Mouse (Mus musculus) neutrophil, adult 83 days (primary cell): ENCODE results near the gene Gm20708. TPM values are rescaled to one million over a fixed set of nuclear protein-coding genes. Genes with fewer than 3 reads are reported as not detected.

Experiments
- total RNA-seq, 2 experiments: library from RNA; stranded (reverse); gene quantifications; one replicate each; pipeline ENCODE4 v1.2.4; 2023

Gene Gm20708
- 1 to 10 TPM; 1.1 to 3.1 TPM for total RNA-seq

DNA sequence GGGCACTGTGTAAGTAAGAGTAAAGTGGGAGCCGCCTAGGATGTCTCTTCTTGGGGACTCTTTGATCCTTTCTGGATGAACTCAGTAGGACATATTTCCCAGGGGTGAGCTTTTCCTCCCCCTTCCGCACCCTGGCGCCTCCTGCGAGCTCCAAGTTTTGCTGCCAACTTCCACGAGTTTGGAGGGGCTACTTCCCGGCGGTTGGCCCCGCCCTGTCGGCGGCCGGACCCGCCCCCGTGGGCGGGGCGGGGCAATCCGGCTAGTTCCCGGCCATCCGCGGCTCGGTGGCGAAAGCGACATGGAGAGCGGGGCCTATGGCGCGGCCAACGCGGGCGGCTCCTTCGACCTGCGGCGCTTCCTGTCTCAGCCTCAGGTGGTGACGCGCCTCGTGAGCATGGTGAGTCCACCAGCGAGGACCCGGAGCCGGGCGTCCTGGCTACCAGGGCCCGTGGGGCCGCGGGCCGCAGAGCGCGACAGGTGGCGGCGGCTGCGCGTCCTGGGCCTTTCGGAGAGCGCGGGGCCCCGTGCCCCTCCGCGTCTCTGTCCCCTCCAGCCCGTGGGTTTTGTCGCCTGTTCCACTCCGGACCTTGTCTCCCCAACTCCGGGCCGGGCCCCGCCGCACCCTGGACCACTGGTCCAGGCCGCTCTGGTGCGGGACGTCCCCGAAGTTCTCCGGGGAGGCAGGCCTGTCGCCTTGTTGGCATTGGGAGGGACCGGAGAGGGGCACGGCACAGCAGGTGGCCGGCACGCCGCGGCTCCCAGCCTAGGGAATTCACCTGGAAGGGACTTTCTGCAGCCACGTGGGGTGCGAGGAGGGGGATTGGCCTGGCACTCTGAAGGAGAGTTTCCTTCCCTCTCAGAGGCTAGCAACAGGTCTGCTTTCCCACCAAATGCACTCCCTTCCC, at the start of gene Gm20708, which contains the start of gene Syngr2:
TSS of gene Gm20708 (plus strand) at position 262 of the 905 bp plus-strand sequence.
TSS of gene Syngr2 (plus strand) at position 262 of the 905 bp plus-strand sequence.

DNA sequence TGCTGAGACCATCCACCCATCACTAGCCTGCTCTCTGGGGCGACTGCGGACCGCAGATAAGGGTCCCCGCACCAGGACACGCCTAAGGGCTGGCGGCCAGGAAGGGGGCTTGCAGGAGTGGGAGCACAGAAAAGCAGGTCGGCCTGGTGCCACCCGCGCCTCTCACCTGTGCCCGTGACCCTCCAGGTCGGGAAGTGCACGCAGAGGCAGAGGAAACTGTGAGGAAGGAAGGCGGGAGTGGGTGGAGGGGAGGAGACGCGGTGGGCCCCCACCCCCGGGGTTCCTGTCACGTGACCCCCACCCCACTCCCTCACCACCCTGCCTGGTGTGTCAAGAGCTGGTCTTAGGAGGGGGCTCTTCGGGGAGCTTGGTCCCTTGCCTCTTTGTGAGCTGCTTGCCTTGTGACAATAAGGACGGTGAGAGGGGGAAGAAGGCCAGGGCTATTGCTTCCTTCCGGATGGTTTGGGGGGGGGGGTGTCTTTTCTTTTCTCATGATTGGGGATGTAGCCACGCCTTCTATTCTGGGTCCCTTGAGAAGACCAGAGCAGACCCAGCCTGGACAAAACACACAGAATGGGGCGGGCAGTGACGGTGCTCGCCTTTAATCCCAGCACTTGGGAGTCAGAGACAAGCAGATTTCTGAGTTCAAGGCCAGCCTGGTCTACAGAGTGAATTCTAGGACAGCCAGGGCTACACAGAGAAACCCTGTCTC, 27.3 kb upstream of the Gm20708 start, which contains the start of the genes Tmc8 and Tmc6:
TSS of gene Tmc8 (plus strand) at position 84 of the 712 bp plus-strand sequence.
TSS of gene Tmc6 (minus strand) at position 206 of the 712 bp plus-strand sequence.

DNA sequence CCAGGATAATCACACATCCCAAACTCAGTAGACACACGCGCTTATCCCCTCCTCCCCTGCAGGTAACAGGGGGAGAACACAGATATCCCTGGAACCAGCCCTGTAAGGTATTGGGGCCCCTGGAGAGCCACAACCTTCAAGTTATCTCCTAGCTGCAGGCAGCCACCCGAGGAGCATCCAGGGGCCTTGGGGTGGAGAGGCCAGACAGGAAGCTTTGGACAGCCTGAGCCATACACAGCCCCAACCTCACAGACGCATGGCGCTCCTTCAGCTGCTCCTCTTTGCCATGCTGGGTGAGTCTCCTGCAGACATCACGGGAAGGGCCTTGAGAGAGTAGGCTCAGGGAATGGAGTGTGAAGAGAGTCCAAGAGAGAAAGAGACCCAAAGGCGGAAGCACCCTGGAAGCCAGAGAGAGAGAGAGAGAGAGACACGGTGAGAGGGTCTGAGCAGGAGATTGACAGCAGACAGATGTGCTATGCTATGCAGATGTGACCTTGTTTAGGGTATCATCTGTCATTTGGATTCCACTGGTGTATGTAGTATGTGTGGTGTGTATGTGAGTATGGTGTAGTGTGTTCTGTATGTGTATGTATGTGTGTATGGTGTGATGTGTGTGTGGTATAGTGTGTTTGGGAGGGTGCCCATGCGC, 11.8 kb upstream of the Gm20708 start, which contains the start of gene 6030468B19Rik:
TSS of gene 6030468B19Rik (plus strand) at position 150 of the 649 bp plus-strand sequence.

DNA sequence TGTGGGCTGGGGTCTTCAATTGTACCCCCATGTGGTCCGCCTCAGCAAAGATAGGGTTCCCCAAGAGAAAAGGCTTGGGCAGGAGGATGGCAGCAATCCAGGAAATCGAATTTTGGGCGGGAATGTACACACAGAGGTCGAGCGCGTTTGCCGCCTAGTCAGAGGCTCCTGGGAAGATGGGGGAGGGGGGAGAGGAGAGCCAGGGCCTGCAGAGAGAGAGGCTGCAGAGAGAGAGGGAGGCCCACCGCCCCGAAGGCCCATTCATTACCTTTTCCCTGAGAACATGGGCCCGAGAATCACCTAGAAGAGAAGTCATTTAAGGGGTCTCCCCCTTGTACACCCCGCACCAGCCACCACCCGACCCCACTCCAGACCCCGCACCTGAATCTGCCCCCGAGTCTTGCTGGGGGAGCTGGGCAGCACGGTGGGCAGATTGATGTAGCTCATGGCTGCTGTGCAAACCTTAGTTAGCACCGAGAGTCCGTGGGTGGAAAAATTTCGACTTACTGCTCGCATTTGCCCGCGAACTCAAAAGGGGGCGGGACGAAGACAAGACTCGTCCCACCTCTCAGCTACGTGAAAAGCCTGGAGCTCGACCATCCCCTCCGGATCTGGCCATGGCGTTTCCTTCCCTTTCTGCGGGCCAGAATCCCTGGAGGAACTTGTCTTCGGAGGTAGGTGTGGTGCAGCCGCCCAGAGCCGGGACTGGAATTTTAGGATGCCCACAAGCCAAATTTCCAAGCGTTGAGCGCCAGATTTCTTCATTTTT, 16.0 kb downstream of the Gm20708 start, which contains the start of the genes Afmid and Tk1:
TSS of gene Afmid (plus strand) at position 592 of the 769 bp plus-strand sequence.
TSS of gene Tk1 (minus strand) at position 760 of the 769 bp plus-strand sequence.

DNA sequence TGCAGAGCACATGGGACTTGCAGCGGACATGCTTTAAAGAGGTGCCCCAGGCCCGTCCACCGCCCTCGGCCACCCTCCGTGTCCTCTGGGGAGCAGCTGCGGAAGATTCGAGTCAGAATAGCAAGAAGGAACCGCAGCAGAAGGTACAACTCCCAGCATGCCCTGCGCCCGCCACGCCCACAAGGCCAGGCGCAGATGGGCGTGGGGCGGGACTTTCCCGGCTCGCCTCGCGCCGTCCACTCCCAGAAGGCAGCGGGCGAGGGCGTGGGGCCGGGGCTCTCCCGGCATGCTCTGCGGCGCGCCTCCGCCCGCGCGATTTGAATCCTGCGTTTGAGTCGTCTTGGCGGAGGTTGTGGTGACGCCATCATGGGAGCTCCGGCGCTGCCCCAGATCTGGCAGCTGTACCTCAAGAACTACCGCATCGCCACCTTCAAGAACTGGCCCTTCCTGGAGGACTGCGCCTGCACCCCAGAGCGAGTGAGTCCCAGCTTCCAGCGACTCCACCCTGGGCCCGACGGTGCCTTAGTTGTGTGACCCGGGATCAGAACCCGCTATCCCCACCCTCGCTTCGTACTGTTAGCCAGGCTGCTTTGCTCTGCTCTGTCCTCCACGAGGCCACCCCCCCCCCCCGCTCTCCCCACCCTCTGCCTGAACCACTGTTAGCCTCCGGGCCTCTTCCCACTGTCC, 39.7 kb downstream of the Gm20708 start, which contains the start of gene Birc5:
TSS of gene Birc5 (plus strand) at position 267 of the 687 bp plus-strand sequence.

DNA sequence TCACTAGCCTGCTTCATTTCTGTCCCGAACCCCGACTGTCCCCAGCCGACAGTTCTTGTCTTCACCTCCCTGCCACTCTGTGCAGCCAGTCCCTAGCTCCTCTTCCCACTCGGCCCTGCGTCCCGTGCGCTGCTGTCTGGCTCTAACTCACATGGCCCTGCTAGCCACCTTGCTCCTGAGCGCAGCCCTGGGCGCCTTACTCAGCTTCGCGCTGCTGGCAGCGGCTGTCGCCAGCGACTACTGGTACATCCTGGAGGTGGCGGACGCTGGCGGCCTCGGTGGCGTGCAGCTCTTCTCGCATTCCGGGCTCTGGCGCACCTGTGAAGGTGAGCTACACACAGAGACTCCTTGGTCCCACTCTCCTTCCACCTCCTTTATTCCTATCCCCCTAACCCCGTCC, 51.1 kb downstream of the Gm20708 start, which contains the start of gene Tmem235:
TSS of gene Tmem235 (plus strand) at position 152 of the 400 bp plus-strand sequence.

DNA sequence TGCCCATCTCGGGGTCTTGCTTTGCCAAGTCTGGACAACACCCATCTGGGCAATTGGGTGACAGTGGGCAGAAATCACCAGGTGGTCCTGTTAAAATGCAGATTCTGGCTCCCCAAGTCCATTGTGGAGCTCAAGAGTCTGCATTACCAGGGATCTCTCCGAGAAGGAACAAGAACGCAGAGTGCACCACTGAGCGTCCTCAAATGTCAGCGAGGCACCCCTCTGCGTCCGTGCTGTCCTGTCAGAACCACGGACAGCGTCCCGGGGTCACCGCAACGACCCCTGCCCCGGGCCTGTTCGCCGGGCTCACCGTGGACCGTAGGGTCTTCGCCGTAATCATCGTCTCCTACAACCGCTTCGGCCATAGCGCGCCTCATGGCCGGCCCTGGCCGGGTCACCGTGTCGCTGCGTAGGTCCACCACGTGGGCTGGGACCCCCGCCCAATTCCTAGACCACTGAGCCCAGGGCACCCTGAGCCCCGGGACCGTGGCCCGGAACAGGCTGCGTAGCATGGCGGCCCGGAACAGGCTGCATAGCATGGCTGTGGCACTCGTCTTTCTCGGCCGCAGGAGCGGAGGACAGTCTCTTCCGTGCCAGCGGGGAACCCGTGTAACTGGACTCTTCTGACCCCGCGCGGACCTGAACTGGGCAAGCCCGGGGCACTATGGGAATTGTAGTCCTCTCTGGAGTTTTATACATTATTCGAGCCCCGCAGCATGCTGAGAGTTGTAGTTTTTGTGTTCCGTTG, 63.6 kb downstream of the Gm20708 start, which contains the start of gene Tha1:
TSS of gene Tha1 (minus strand) at position 621 of the 748 bp plus-strand sequence.

Other genes starting within 250 kb of the Gm20708 start
- 10 to 100 TPM; 33.7 to 37.7 TPM for gene Tnrc6c, start 155.4 kb upstream of the Gm20708 start, total RNA-seq
- gene Tmc8, start 27.6 kb upstream of the Gm20708 start, total RNA-seq, result 10 to 100 TPM; 45.5 to 51.0 TPM
- gene Tmc6, start 27.5 kb upstream of the Gm20708 start, total RNA-seq, result 100 to 1,000 TPM; 101 to 114 TPM
- gene 6030468B19Rik, start 12.0 kb upstream of the Gm20708 start, total RNA-seq, result 1 to 10 TPM; 1.5 to 1.8 TPM
- gene Syngr2, start within 50 bp of the Gm20708 start, total RNA-seq, result 100 to 1,000 TPM; 105 to 110 TPM
- gene Afmid, start 16.3 kb downstream of the Gm20708 start, total RNA-seq, result 1 to 10 TPM; 5.0 to 7.7 TPM
- gene Tk1, start 16.4 kb downstream of the Gm20708 start, total RNA-seq, result 10 to 100 TPM; 64.3 to 81.1 TPM
- 10 to 100 TPM; 81.1 to 93.9 TPM for gene Birc5, start 39.6 kb downstream of the Gm20708 start, total RNA-seq
- gene Tmem235, start 51.1 kb downstream of the Gm20708 start, total RNA-seq, result not detected
- gene Tha1, start 63.8 kb downstream of the Gm20708 start, total RNA-seq, result under 1 TPM; 0.22 to 0.50 TPM
- gene Socs3, start 160.4 kb downstream of the Gm20708 start, total RNA-seq, result 10 to 100 TPM; 28.6 to 43.0 TPM
- gene Pgs1, start 176.6 kb downstream of the Gm20708 start, total RNA-seq, result 100 to 1,000 TPM in 1 of 2 experiments, 10 to 100 TPM in 1; 81.4 to 101 TPM